Mouse (Mus musculus): ENCODE measurements around the gene Slamf7. TPM values are rescaled to one million over a fixed set of nuclear protein-coding genes. Genes with fewer than 3 reads are reported as not detected.
A peak's percentile ranks its signal among the peaks of the same experiment; 100 is the strongest.

Slamf7 gene
- polyA plus RNA-seq, 1 experiment from 2014 or later = not detected

DNA sequence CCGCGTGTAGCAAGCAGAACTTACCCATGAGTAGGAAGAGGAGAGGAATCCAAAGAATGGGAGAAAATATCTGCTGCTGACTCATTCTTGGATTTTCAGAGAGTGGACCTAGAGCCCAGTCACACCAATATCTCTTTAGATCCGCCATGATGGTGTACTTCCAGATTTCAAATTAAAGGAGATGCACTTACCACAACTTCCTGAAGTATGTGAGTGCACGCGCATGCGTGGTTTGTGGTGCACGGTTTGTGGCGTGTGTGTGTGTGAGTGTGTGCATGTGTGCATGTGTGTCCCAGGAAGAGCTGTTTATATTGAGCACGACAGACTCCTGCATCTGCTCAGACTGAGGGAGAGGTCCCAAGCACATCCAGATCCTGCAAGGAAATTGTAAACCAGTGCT lies 45.7 kb downstream of the Slamf7 start, which contains the start of gene Ly9:
Gene Ly9 (minus strand): TSS at position 235 of the 400 bp plus-strand sequence.
- peak; percentile 3 for DNase-seq
- no peaks in the 10 kb centered on the region for H3K27me3 ChIP-seq (ENCODE audit: insufficient read depth, low read length)
- H3K9me3 ChIP-seq (ENCODE audit: low read depth, low read length) = no peaks in the 10 kb centered on the region

DNA sequence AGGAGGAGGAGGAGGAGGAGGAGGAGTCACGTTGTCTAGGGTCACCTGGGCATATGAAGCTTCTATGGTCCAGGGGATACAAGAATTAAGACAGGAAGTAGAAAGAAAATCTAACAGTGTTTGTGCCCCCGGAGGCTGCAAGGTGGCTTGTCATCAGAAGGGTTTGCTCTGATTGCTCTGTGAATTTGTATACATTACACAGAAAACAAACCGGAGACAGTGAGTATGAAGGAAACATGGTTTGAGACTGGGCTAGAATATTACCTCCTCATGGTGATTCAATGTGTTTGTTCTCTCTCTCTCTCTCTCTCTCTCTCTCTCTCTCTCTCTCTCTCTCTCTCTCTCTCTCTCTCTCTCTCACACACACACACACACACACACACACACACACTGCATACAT lies 46.2 kb downstream of the Slamf7 start:
- DNase-seq (no peak), ATAC-seq (ENCODE audit: insufficient read depth) (no peak)
- 55% methylated on average over 3 of the region's 3 CpGs for WGBS
- H3K4me1 ChIP-seq (ENCODE audit: insufficient read depth) = no peaks in the 10 kb centered on the region
- H3K27ac ChIP-seq (ENCODE audit: low read depth) = no peak overlapping the region
- H3K9ac ChIP-seq = no peak overlapping the region
- TF ChIP-seq CTCF (IDR thresholded peaks at IDR 0.05; ENCODE audit: low read depth) = no peak
- H3K9me3 ChIP-seq (ENCODE audit: low read depth, low read length) = no peaks in the 10 kb centered on the region
- no peak overlapping the region for H3K4me2 ChIP-seq
- H3K27me3 ChIP-seq (ENCODE audit: insufficient read depth, low read length) = no peaks in the 10 kb centered on the region
- H3K36me3 ChIP-seq (ENCODE audit: insufficient read depth) = no peaks in the 10 kb centered on the region
- H3K4me3 ChIP-seq (ENCODE audit: low read depth, low read length) = no peak overlapping the region

More for the DNA sequence above, 45.7 kb downstream of the Slamf7 start, which contains the start of gene Ly9:
- 81% methylated on average over 9 of the region's 9 CpGs for WGBS
- no peak for TF ChIP-seq CTCF (IDR thresholded peaks at IDR 0.05; ENCODE audit: low read depth)
- ATAC-seq (ENCODE audit: insufficient read depth) = no peak
- H3K4me2 ChIP-seq = no peak within 1 kb of the TSS
- no peak within 1 kb of the TSS for H3K4me3 ChIP-seq (ENCODE audit: low read depth, low read length)
- no peak within 1 kb of the TSS for H3K27ac ChIP-seq (ENCODE audit: low read depth)
- no peaks in the 10 kb centered on the region for H3K36me3 ChIP-seq (ENCODE audit: insufficient read depth)
- H3K4me1 ChIP-seq (ENCODE audit: insufficient read depth) = no peaks in the 10 kb centered on the region
- no peak within 1 kb of the TSS for H3K9ac ChIP-seq

DNA sequence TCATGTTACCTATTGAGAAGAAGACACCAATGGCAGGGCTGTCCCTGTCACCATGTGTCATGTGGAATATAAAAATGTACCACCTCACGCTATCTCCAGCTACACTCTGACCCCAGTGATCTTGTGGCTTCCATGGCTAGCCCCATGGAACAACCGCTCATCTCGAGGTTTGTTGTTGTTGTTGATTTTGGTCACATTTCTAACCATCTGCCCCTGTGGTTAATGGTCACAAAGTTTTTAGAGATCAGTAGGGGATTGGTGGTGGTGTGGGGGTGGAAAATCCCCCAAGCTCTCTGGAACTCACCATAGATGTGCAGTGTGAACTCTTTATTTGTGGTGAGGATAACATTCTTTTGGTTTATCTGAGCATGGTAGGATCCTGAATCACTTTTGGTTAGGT lies 48.1 kb downstream of the Slamf7 start:
- ATAC-seq (ENCODE audit: insufficient read depth) = no peak
- DNase-seq = no peak
- no peaks in the 10 kb centered on the region for H3K27me3 ChIP-seq (ENCODE audit: insufficient read depth, low read length)
- no peaks in the 10 kb centered on the region for H3K36me3 ChIP-seq (ENCODE audit: insufficient read depth)
- H3K4me2 ChIP-seq = no peak overlapping the region
- no peak overlapping the region for H3K9ac ChIP-seq
- H3K4me3 ChIP-seq (ENCODE audit: low read depth, low read length) = no peak overlapping the region
- TF ChIP-seq CTCF (IDR thresholded peaks at IDR 0.05; ENCODE audit: low read depth) = no peak
- H3K27ac ChIP-seq (ENCODE audit: low read depth) = no peak overlapping the region
- H3K9me3 ChIP-seq (ENCODE audit: low read depth, low read length) = no peaks in the 10 kb centered on the region
- WGBS = 64% methylated on average over 3 of the region's 3 CpGs
- no peaks in the 10 kb centered on the region for H3K4me1 ChIP-seq (ENCODE audit: insufficient read depth)

DNA sequence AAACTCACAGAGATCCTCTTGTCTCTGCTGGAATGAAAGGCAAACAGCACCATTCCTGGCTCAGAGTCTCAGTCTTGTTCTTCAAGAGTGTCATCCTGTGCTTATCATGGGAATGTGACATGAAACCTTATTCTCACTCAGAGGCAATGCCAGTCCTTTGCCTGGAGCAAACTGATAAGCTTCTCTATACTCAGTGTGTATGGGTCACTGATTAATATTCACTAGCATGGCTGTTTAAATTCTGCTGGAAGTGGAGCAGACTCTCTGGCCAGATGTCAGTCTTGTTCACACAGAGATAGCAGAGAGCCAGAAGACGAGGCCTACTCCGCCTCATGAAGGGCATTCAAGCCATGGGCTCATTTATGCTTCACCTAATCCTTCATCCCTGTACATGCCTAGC lies 68.3 kb downstream of the Slamf7 start:
- H3K36me3 ChIP-seq (ENCODE audit: insufficient read depth) = no peaks in the 10 kb centered on the region
- no peak overlapping the region for H3K4me3 ChIP-seq (ENCODE audit: low read depth, low read length)
- no peak overlapping the region for H3K4me2 ChIP-seq
- DNase-seq (no peak), ATAC-seq (ENCODE audit: insufficient read depth) (no peak)
- H3K27ac ChIP-seq (ENCODE audit: low read depth) = no peak overlapping the region
- no peaks in the 10 kb centered on the region for H3K4me1 ChIP-seq (ENCODE audit: insufficient read depth)
- H3K27me3 ChIP-seq (ENCODE audit: insufficient read depth, low read length) = no peaks in the 10 kb centered on the region
- H3K9me3 ChIP-seq (ENCODE audit: low read depth, low read length) = no peaks in the 10 kb centered on the region
- no peak overlapping the region for H3K9ac ChIP-seq
- WGBS = 61% methylated on average over 2 of the region's 2 CpGs
- TF ChIP-seq CTCF (IDR thresholded peaks at IDR 0.05; ENCODE audit: low read depth) = no peak

Small RNAs within 50 kb of the gene (microRNA-seq; reads per million reads assigned to microRNA genes)
- not detected for gene Mir7683 (ENCODE audit: borderline number of aligned reads)

Other genes with a start within 250 kb of the Slamf7 start
- gene Usf1, start 241.7 kb downstream of the Slamf7 start, polyA plus RNA-seq (2014; fragmentation: Nextera tagmentation; extraction: Ambion mirVana) = 81.0 and 81.9 TPM in 2 replicates
- gene Tstd1, start 234.2 kb downstream of the Slamf7 start, polyA plus RNA-seq (2014; fragmentation: Nextera tagmentation; extraction: Ambion mirVana) = 2.0 and 3.4 TPM in 2 replicates
- 83.6 and 91.3 TPM in 2 replicates for gene F11r, start 215.5 kb downstream of the Slamf7 start, polyA plus RNA-seq (2014; fragmentation: Nextera tagmentation; extraction: Ambion mirVana)
- 10.1 and 11.0 TPM in 2 replicates for gene Alyref2, start 149.6 kb downstream of the Slamf7 start, polyA plus RNA-seq (2014; fragmentation: Nextera tagmentation; extraction: Ambion mirVana)
- not detected in 2 replicates for gene Itln1, start 117.7 kb downstream of the Slamf7 start, polyA plus RNA-seq (2014; fragmentation: Nextera tagmentation; extraction: Ambion mirVana)
- 0.31 TPM in 1 of 2 replicates, not detected in the other for gene Cd244a, start 93.8 kb downstream of the Slamf7 start, polyA plus RNA-seq (2014; fragmentation: Nextera tagmentation; extraction: Ambion mirVana)
- gene Ly9, start 45.6 kb downstream of the Slamf7 start, polyA plus RNA-seq (2014; fragmentation: Nextera tagmentation; extraction: Ambion mirVana) = 0.14 TPM in 1 of 2 replicates, not detected in the other
- gene Cd48, start 29.0 kb upstream of the Slamf7 start, polyA plus RNA-seq (2014; fragmentation: Nextera tagmentation; extraction: Ambion mirVana) = 2.9 and 3.6 TPM in 2 replicates
- 0.42 and 1.1 TPM in 2 replicates for gene Slamf1, start 114.1 kb upstream of the Slamf7 start, polyA plus RNA-seq (2014; fragmentation: Nextera tagmentation; extraction: Ambion mirVana)
- gene Cd84, start 186.7 kb upstream of the Slamf7 start, polyA plus RNA-seq (2014; fragmentation: Nextera tagmentation; extraction: Ambion mirVana) = 1.6 and 2.0 TPM in 2 replicates
- not detected in 2 replicates for gene Gm10521, start 242.6 kb upstream of the Slamf7 start, polyA plus RNA-seq (2014; fragmentation: Nextera tagmentation; extraction: Ambion mirVana)

Measured in lung, embryonic 14.5 days (tissue).